Mouse (Mus musculus): ENCODE data around the gene Gse1.

GRCm38 (mm10) chr8:120607885-120608284 lies 379.6 kb downstream of the Gse1 start:
- peak; percentile 79 for TF ChIP-seq CTCF (IDR thresholded peaks at IDR 0.05; ENCODE audit: control insufficient read depth, insufficient read depth, low read length)
- TF ChIP-seq POLR2A (IDR thresholded peaks at IDR 0.05; ENCODE audit: borderline replicate concordance, control insufficient read depth, low read depth, low read length): no peak
